Mouse (Mus musculus) c-Kit-positive CD71-positive TER-119-negative erythroid progenitor cells, embryonic 14.5 days (primary cell): ENCODE measurements around the gene Cars.
"Not testable (repeated sequence)": the region's sequence is repeated elsewhere in the genome, so short reads cannot be mapped to it uniquely, and the experiment has no call there.

Experiments
- DNase-seq: peaks from one replicate; pipeline ENCODE4 v3.0.0-alpha.2; 2013; ENCODE audit warnings: low read depth

The Cars gene

DNA sequence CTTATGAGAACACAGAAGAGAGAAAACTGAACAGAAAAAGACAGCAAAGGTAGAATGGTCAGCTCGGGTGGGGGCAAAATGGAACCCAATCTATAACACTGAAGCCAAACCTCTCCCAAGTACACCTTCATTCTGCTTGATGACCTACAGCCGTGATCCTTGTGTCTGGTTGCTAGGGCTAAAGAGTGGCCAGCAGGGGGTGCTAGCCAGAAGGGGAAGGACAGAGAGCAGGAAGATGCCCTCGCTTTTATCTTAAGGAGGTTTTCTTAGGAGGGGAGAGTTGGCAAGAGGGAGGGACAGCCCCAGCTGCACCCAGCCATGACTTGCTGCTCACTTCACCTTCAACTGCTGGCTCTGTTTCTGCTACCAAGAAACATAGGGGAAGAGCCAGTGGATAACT is 15.9 kb downstream of the Cars start:
- peak; percentile 56 for DNase-seq

DNA sequence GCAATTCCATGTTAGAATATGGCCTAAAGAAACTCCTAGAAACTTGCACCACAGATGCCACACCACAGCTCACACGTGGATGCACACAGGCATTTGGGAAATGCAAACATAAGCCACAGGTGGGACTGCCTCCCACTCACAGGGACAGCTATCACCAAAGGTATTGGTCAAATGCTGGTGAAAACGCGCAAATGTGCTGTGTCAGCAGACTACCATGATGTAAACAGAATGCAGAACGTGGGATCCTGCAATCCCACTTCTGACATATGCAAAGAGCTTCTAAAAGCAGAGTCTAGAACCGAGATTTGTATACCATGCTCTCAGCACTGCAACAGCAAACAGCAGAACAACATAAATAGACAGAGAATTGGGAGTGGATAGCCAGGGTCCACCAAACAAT is 16.9 kb downstream of the Cars start:
- no peak for DNase-seq

GRCm38 (mm10) chr7:143575751-143576150 is 24.1 kb downstream of the Cars start:
- no peak for DNase-seq

- DNase-seq, result peak; percentile 67
These were observed 34.2 kb downstream of the Cars start for GRCm38 (mm10) chr7:143565648-143566039.

DNA sequence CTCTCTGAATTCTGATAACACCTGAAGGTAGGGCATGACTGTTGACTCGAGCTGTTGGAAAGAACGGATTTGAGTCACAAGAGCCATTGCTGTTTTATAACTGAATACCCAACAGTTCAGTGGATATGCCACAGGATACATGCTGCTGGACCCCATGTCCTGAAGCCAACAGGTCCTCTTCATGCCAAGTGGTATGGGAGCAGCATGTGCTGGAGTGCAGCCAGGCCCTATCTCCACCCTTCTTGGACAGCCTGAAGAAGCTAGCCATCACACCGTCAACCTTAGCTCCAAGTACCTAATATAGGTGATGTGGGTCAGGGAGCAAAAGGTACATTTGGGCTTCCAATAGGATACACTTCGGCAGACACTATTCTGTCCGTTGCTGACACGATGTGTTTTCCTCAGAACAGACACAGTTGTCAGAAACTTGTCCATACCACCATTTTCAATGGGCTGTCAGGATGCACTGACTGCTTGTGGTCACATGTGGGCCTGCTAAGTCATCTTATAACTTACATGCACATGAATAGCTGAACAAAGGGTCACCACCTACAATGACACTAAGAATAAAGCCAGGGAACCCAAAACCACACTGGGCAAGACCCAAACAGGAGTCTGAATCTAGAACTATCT is 34.8 kb downstream of the Cars start:
- DNase-seq, result no peak

DNA sequence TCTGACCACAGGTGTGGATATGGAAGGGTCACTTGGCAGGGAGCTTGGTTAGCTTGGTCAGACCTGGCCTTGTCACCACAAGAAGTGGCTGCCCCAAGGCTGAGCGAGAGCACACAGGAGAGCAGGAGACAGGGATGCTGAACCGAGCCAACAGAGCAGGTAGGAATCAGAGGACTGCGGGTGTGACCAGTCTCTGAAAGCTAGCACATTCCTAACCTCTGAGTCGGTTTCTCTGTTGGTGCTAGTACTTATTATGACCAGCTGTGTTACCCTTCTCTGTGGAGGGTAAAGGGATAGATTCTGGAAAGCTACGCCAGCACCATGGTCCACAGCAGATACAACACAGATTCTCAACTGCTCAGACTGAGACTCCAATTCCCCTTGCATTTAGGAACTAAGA is 36.1 kb downstream of the Cars start:
- no peak for DNase-seq

GRCm38 (mm10) chr7:143557616-143558015 is 42.3 kb downstream of the Cars start:
- no peak for DNase-seq

DNA sequence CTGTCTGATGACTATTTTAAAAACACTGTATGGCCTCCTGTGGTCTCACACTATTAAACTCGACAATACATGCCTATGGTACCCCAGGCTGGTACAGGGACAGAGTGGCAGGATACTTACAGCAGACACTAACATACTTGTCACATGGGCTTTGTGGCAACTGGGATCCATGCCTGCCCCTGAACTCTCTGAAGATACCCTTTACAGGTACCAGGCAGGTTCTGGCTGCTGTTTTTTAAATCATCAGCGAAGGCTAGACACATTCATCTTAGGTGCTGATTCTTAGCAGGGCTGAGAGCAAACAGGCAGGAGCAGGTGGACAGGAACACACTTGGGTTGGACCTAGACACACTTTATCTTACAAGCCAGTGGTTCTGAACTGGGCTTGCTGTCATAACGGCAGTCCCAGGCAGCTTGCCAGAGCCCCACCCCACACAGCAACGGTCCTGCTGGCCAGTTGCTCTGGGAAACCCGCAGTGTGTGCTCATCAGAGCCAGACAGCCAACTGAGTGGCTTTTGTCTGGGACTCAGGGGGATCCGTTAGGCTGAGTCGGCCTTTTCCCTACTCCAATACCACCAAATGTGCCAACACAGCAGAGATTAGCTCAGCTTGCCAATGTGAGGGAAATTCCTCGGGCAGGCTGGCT is 42.8 kb downstream of the Cars start:
- DNase-seq, result no peak

GRCm38 (mm10) chr7:143549588-143550220 is 50.2 kb downstream of the Cars start:
- DNase-seq, result no peak

DNA sequence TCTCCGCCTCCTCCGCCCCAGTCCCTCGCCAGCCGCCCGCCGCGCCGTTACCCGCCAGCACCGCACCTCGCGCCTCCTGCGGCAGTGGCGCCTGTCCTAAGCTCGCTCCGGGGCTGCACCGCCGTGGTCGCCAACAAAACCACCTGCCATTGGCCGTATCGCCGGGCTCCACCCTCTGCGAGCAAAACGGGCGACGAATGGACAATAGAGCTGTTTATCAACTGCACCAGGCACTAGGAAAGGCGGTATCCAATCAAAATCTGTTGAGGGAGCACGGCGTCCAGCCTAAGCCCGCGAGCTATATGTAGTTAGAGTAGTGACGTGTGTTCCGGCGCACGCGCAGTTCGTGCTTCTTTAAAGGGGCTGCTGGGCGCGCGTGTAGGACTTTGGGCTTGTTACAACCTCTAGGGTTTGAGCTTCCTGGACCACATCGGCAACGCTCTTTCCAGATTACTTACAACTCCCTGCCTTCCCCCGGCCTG is 50.9 kb downstream of the Cars start, which contains the start of gene Nap1l4:
Gene Nap1l4 (minus strand): TSS at position 131 of the 482 bp plus-strand sequence.
- peak; percentile 98 for DNase-seq

- no peak for DNase-seq
These were observed 51.5 kb downstream of the Cars start for GRCm38 (mm10) chr7:143548231-143548961.

DNA sequence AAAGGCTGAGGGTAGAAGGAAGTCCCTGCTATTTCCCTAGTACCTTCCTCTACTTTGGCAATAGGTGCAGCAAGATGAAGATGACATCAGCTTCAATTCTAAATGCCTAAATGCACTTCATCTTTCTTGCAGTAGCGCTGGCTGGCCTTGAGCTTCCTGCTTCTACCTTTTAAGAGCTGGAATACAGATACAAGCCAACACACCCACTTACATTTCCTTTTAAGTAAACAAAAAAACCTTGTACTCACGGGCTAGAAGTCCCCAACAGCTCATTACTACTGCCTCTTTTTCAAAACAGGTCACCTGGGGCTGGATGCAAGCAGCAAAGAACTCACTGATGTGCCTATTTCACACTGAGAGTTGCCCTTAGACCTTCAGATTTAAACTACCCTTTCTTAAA is 53.3 kb downstream of the Cars start:
- no peak for DNase-seq

- DNase-seq, result no peak
These were observed 55.5 kb downstream of the Cars start for GRCm38 (mm10) chr7:143544368-143544767.

- DNase-seq, result no peak
These were observed 61.2 kb downstream of the Cars start for GRCm38 (mm10) chr7:143538671-143539070.

DNA sequence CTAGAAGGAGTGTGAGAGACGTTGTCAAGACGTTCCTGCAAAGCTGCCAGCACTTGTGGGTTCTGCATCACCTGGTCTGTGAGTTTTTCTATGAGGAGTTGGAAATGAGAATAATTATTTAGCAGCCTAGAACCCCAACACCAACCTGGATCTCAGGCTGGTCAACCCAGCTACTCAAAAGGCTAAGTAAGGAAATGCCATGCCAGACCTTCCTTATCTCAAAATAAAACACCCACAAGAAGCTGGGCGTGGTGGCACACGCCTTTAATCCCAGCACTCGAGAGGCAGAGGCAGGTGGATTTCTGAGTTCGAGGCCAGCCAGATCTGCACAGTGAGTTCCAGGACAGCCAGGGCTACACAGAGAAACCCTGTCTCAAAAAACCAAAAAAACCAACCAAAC is 61.7 kb downstream of the Cars start:
- not testable (repeated sequence) for DNase-seq

DNA sequence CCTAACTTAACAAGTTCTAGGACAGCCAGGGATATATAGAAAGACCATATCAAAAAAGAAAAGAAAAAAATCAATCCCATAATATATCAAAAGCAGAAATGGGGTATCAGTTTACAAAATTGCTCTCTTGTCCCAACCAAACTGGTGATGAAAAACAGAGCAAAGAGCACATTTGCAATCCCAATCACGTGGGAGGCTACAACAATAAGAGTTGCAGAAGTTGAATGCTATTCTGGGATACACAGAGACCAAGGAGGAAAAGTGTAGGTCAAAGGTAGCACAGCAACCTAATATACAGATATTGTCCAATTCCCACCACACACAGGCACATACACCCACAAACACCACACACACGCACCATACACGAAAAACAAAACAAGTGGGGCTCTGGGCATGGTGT is 63.6 kb downstream of the Cars start:
- no peak for DNase-seq

DNA sequence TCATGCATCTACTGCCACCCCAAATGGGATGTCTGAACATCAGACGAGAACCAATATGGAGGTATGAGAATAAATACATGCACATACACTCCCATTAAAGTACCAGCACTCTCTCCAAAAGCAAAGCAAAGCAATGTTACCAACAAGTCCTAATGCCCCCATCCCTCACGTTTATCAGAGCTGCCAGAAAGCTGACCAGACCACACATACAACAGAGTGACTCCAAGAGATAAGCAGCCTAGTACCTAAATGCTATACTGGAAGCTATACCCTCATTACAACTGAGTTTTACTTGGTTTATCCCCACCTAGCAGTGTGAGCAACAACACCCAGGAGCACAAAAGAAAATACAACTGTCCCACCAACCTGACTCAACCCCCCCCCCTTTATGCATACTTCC is 66.6 kb downstream of the Cars start:
- DNase-seq, result peak; percentile 67

DNA sequence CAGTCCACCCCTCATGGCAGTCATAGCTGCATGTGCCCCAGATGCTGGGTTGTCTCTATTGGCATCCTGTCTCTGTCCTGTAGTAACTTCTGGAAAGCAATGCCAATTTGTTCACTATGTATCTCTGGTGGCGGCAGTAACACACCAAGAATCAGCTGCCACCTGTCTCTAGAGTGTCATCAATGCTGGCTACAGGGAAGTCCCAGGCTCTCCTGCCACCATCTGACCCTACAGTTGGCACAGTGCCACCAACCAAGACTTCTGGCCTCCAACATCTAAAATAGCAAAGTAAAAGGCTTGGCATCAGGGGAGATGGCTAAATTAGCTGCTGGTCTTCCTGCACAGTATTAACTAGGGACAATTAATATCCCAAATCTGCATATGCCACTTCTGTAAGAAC is 67.5 kb downstream of the Cars start:
- DNase-seq, result no peak

DNA sequence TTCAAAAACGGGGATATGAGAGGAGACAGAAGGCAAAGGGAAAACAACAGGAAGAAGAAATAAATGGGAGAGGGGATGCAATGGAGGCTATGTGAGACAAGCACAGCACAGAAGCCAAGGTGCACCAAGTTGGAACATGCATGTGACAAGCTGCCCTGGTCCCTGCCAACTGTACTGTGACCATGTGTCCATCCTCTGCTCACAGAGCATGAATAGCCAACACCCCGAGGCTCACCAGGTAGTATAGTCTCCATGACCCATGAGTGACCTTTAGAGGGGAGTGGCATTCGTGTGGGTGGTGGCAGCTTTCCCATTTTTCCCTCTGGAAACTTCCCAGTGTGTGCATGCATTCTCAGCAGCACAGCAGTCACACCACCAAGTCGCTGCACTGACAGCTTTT is 80.6 kb downstream of the Cars start:
- no peak for DNase-seq

DNA sequence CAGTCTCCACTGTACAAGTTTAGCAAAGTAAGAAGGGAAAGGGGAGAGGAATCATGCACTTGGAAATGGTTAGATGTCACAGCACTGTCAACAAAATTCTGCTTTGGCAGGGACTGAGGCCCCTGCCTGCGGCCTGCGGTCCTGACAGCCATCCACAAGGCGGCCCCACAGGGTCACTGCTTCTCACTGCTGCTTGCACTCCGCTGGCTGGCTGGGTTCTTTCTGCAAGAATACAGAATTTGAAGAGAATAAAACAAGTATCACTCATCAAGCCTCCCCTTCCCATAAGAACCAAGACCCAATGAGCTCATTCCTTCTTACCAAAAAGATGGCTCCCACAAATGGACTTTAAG is 85.5 kb downstream of the Cars start:
- DNase-seq, result no peak

- no peak for DNase-seq
These were observed 86.0 kb downstream of the Cars start for GRCm38 (mm10) chr7:143513763-143514415.

DNA sequence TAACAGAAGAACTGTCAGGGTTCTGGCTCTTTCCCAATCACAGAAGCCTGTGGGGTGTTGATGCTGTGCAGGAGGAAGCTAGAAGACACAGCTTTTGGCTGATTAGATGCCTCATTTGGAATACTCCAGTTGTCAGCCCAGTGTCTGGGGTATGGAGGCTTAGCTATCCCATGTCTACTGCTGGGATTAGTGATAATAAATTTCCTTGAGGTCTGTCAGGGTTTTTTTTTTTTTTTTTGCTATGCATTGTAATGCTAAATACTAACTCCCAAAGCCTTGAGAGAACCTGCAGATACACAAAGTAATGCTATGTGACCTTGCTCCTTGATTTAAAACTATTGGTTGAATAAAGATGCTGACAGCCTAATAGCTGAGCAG is 88.6 kb downstream of the Cars start:
- DNase-seq, result no peak
